Mouse (Mus musculus) liver, postnatal 0 days (tissue): Measurements from ENCODE around the gene Slc9a4.

Source experiments
- CTCF ChIP-seq: sonication (generic); IDR thresholded peaks from 2 replicates; pipeline ENCODE4 v1.5.1; 2016; ENCODE audit warnings: antibody characterized with exemption, low read depth
- EP300 ChIP-seq: IDR thresholded peaks from 2 replicates; pipeline ENCODE4 v1.6.1; 2016; ENCODE audit warnings: antibody characterized with exemption, low read depth, mild to moderate bottlenecking

DNA sequence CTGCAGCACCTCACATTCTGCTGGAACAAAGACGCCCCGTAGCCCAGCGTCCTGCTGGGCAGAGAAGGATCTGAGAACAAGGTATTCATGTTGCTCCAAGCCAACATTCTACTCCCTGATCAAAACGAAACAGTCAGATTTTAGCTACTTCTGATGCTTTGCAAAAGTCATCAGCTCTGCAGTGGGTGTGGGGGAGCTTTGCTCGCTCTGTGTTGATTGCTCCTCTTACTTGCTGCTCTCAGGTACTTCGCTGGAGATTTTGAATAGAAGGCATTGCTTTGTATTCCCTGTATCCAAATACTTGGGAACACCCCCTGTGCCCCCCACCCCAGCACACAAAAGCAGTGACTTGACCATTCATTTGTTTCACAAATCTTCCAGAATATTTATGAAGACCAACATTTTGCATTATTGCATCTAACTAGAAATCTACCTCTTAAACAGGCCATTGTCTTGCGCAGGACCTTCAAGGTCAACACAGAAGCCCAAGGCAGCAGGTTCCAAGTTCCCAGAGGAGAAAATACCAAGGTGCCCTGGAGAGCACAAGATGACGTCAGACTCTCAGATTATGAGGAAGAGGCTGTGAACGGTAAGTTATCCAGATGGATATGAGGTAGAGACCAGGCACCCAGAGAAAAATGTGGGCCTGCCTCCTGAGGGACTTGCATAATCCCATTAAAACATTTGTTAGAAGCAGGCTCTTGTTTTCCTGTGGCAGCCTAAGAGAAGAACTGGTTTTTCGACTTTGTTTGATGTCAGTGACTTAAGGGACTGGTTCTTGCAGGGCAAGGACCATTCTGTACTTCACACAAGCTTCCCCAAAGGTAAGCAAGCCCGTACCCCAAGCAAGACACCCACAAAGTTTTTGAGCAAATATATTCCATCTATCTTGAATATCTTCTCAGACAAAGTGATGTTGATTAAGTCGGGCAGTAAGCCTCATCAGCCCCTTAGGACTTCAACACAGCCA, 85.8 kb downstream of the Slc9a4 start:
- TF ChIP-seq CTCF (no peak), EP300 (no peak)
